Mouse (Mus musculus): Measurements from ENCODE around the gene St8sia6. TPM values are rescaled to one million over a fixed set of nuclear protein-coding genes. Genes with fewer than 3 reads are reported as not detected.

St8sia6 gene
- polyA plus RNA-seq, 1 experiment = 0.01 TPM

DNA sequence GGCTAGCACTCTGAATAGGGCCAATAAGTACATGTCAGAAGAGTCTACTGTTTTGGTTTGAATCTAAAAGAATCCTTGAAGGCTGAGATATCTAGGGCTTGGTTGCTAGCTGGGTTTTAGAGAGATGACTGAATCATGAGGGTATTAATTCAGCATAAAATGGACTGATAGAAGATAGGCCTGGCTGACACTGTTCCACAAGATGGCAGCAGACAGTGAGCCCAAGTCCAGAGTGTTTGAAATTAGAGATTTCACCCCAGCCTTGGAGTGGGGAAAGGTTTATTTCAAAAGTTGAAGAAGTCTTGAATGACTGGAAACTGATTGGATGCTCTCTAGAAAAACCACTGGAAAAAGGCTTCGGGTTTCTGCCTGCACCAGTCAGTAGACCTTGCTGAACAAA lies 17.4 kb downstream of the St8sia6 start:
- Histone ChIP-seq H3ac (ENCODE audit: control insufficient read depth, insufficient read length) (no peak overlapping the region), H3K36me3 (ENCODE audit: control insufficient read depth, insufficient read depth) (no peaks in the 10 kb centered on the region), H3K79me2 (ENCODE audit: control insufficient read depth, insufficient read depth) (no peaks in the 10 kb centered on the region), H3K27me3 (ENCODE audit: control insufficient read depth, insufficient read depth, insufficient read length) (no peaks in the 10 kb centered on the region), H3K4me3 (no peak overlapping the region), H3K4me2 (ENCODE audit: low read depth) (no peak overlapping the region)
- TF ChIP-seq SRF (IDR thresholded peaks at IDR 0.05; ENCODE audit: control insufficient read depth, insufficient read length, low read depth) (no peak), TCF12 (IDR thresholded peaks at IDR 0.05; ENCODE audit: insufficient read depth, poor library complexity, severe bottlenecking) (no peak), MYOD1 (IDR thresholded peaks at IDR 0.05; ENCODE audit: control insufficient read depth in 1 of 3, insufficient read length in 2 of 3, low read depth in 2 of 3) (no peak), USF1 (IDR thresholded peaks at IDR 0.05; ENCODE audit: low read depth) (no peak), TCF3 (IDR thresholded peaks at IDR 0.05; ENCODE audit: insufficient read length, low read depth) (no peak), POLR2A (IDR thresholded peaks at IDR 0.05; ENCODE audit: insufficient read length, low read depth) (no peak)

DNA sequence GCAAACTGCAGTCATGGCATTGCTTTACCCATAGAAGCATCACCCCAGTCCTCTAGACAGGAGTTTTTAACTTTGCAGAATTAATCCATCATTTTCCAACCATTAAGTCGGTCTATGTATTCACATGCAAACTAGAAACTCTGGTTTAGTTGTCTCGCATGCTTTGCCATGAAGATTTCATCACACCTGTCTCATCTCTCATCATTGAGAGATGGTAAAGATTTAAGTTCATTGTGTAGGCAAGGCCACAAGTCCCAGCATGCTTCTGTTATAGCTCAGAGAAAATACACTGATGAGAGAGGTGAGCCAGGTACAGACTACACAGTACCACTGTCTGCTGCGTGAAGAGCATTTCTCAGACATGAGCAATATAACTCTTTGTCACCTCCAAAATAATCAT lies 18.8 kb downstream of the St8sia6 start:
- Histone ChIP-seq H3K79me2 (ENCODE audit: control insufficient read depth, insufficient read depth) (no peaks in the 10 kb centered on the region), H3K4me2 (ENCODE audit: low read depth) (no peak overlapping the region), H3K4me3 (no peak overlapping the region), H3ac (ENCODE audit: control insufficient read depth, insufficient read length) (no peak overlapping the region), H3K27me3 (ENCODE audit: control insufficient read depth, insufficient read depth, insufficient read length) (no peaks in the 10 kb centered on the region), H3K36me3 (ENCODE audit: control insufficient read depth, insufficient read depth) (no peaks in the 10 kb centered on the region)
- TF ChIP-seq CEBPB (IDR thresholded peaks at IDR 0.05; ENCODE audit: insufficient read depth, poor library complexity, severe bottlenecking) (no peak), MYOD1 (IDR thresholded peaks at IDR 0.05; ENCODE audit: control insufficient read depth in 1 of 3, insufficient read length in 2 of 3, low read depth in 2 of 3) (no peak), TCF3 (IDR thresholded peaks at IDR 0.05; ENCODE audit: insufficient read length, low read depth) (no peak), USF1 (IDR thresholded peaks at IDR 0.05; ENCODE audit: low read depth) (no peak), SRF (IDR thresholded peaks at IDR 0.05; ENCODE audit: control insufficient read depth, insufficient read length, low read depth) (no peak), MAX (IDR thresholded peaks at IDR 0.05; ENCODE audit: low read depth) (no peak), TCF12 (IDR thresholded peaks at IDR 0.05; ENCODE audit: insufficient read depth, poor library complexity, severe bottlenecking) (no peak), POLR2AphosphoS2 (IDR thresholded peaks at IDR 0.05; ENCODE audit: insufficient read length, low read depth) (no peak), REST (IDR thresholded peaks at IDR 0.05; ENCODE audit: insufficient read depth, insufficient read length) (no peak), E2F4 (IDR thresholded peaks at IDR 0.05; ENCODE audit: insufficient read depth) (no peak), MYOG (IDR thresholded peaks at IDR 0.05; ENCODE audit: control insufficient read depth in 1 of 3, insufficient read depth in 1 of 3, insufficient read length in 2 of 3, low read depth in 2 of 3) (no peak), POLR2A (IDR thresholded peaks at IDR 0.05; ENCODE audit: insufficient read length, low read depth) (no peak)

DNA sequence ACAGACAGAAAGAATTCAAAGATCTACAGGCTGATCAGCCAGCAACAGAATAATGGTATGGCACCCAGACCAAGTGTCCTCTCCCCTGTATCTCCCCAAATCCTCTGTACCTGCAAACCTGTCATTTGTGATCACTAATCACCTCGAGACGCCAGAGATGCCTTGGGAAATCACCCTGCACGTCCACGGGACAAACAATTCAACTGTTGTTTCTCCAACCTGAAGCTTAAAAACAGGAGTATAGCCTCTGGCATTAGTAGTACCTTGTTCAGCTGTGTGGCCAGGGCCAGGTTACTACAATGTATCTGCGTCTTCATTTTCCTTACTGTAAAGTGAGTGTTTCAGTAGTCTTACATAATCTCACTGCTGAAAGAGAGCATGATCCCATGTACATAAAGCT lies 25.3 kb downstream of the St8sia6 start:
- Histone ChIP-seq H3K4me3 (no peak overlapping the region), H3K36me3 (ENCODE audit: control insufficient read depth, insufficient read depth) (no peaks in the 10 kb centered on the region), H3K27me3 (ENCODE audit: control insufficient read depth, insufficient read depth, insufficient read length) (no peaks in the 10 kb centered on the region), H3ac (ENCODE audit: control insufficient read depth, insufficient read length) (no peak overlapping the region), H3K4me2 (ENCODE audit: low read depth) (no peak overlapping the region), H3K79me2 (ENCODE audit: control insufficient read depth, insufficient read depth) (no peaks in the 10 kb centered on the region)
- no peak for TF ChIP-seq E2F4 (IDR thresholded peaks at IDR 0.05; ENCODE audit: insufficient read depth)
- no peak for TF ChIP-seq TCF12 (IDR thresholded peaks at IDR 0.05; ENCODE audit: insufficient read depth, poor library complexity, severe bottlenecking)
- TF ChIP-seq TCF3 (IDR thresholded peaks at IDR 0.05; ENCODE audit: insufficient read length, low read depth) = no peak
- no peak for TF ChIP-seq SRF (IDR thresholded peaks at IDR 0.05; ENCODE audit: control insufficient read depth, insufficient read length, low read depth)
- no peak for TF ChIP-seq MYOD1 (IDR thresholded peaks at IDR 0.05; ENCODE audit: control insufficient read depth in 1 of 3, insufficient read length in 2 of 3, low read depth in 2 of 3)

GRCm38 (mm10) chr2:13767532-13768411 lies 26.1 kb downstream of the St8sia6 start:
- Histone ChIP-seq H3K27me3 (ENCODE audit: control insufficient read depth, insufficient read depth, insufficient read length) (no peaks in the 10 kb centered on the region), H3K4me2 (ENCODE audit: low read depth) (no peak overlapping the region), H3K36me3 (ENCODE audit: control insufficient read depth, insufficient read depth) (no peaks in the 10 kb centered on the region), H3K4me3 (no peak overlapping the region), H3ac (ENCODE audit: control insufficient read depth, insufficient read length) (no peak overlapping the region), H3K79me2 (ENCODE audit: control insufficient read depth, insufficient read depth) (no peaks in the 10 kb centered on the region)
- no peak for TF ChIP-seq MYOG (IDR thresholded peaks at IDR 0.05; ENCODE audit: control insufficient read depth in 1 of 3, insufficient read depth in 1 of 3, insufficient read length in 2 of 3, low read depth in 2 of 3)
- TF ChIP-seq E2F4 (IDR thresholded peaks at IDR 0.05; ENCODE audit: insufficient read depth) = no peak
- TF ChIP-seq TCF3 (IDR thresholded peaks at IDR 0.05; ENCODE audit: insufficient read length, low read depth) = no peak
- TF ChIP-seq POLR2AphosphoS2 (IDR thresholded peaks at IDR 0.05; ENCODE audit: insufficient read length, low read depth) = no peak
- no peak for TF ChIP-seq REST (IDR thresholded peaks at IDR 0.05; ENCODE audit: insufficient read depth, insufficient read length)
- TF ChIP-seq MAX (IDR thresholded peaks at IDR 0.05; ENCODE audit: low read depth) = no peak
- no peak for TF ChIP-seq SRF (IDR thresholded peaks at IDR 0.05; ENCODE audit: control insufficient read depth, insufficient read length, low read depth)
- TF ChIP-seq USF1 (IDR thresholded peaks at IDR 0.05; ENCODE audit: low read depth) = no peak
- TF ChIP-seq POLR2A (IDR thresholded peaks at IDR 0.05; ENCODE audit: insufficient read length, low read depth) = no peak
- TF ChIP-seq CEBPB (IDR thresholded peaks at IDR 0.05; ENCODE audit: insufficient read depth, poor library complexity, severe bottlenecking) = no peak
- TF ChIP-seq TCF12 (IDR thresholded peaks at IDR 0.05; ENCODE audit: insufficient read depth, poor library complexity, severe bottlenecking) = no peak
- TF ChIP-seq MYOD1 (IDR thresholded peaks at IDR 0.05; ENCODE audit: control insufficient read depth in 1 of 3, insufficient read length in 2 of 3, low read depth in 2 of 3) = no peak

- Histone ChIP-seq H3K79me2 (ENCODE audit: control insufficient read depth, insufficient read depth) (no peaks in the 10 kb centered on the region), H3K4me2 (ENCODE audit: low read depth) (no peak overlapping the region), H3K27me3 (ENCODE audit: control insufficient read depth, insufficient read depth, insufficient read length) (no peaks in the 10 kb centered on the region), H3ac (ENCODE audit: control insufficient read depth, insufficient read length) (no peak overlapping the region), H3K36me3 (ENCODE audit: control insufficient read depth, insufficient read depth) (no peaks in the 10 kb centered on the region), H3K4me3 (no peak overlapping the region)
- TF ChIP-seq MYOD1 (IDR thresholded peaks at IDR 0.05; ENCODE audit: control insufficient read depth in 1 of 3, insufficient read length in 2 of 3, low read depth in 2 of 3) (no peak), E2F4 (IDR thresholded peaks at IDR 0.05; ENCODE audit: insufficient read depth) (no peak), CEBPB (IDR thresholded peaks at IDR 0.05; ENCODE audit: insufficient read depth, poor library complexity, severe bottlenecking) (no peak), POLR2A (IDR thresholded peaks at IDR 0.05; ENCODE audit: insufficient read length, low read depth) (no peak), TCF12 (IDR thresholded peaks at IDR 0.05; ENCODE audit: insufficient read depth, poor library complexity, severe bottlenecking) (no peak), SRF (IDR thresholded peaks at IDR 0.05; ENCODE audit: control insufficient read depth, insufficient read length, low read depth) (no peak), TCF3 (IDR thresholded peaks at IDR 0.05; ENCODE audit: insufficient read length, low read depth) (no peak), MYOG (IDR thresholded peaks at IDR 0.05; ENCODE audit: control insufficient read depth in 1 of 3, insufficient read depth in 1 of 3, insufficient read length in 2 of 3, low read depth in 2 of 3) (no peak), POLR2AphosphoS2 (IDR thresholded peaks at IDR 0.05; ENCODE audit: insufficient read length, low read depth) (no peak), USF1 (IDR thresholded peaks at IDR 0.05; ENCODE audit: low read depth) (no peak), MAX (IDR thresholded peaks at IDR 0.05; ENCODE audit: low read depth) (no peak)
Measured at GRCm38 (mm10) chr2:13760366-13760765, 33.5 kb downstream of the St8sia6 start.
